Mouse (Mus musculus): ENCODE measurements at regions not wholly inside any gene's neighbourhood (a gene's known extent, or its start where the extent isn't known, plus 50 kb on each side); places are given as distances from the start of the nearest gene placed in this dataset.

DNA sequence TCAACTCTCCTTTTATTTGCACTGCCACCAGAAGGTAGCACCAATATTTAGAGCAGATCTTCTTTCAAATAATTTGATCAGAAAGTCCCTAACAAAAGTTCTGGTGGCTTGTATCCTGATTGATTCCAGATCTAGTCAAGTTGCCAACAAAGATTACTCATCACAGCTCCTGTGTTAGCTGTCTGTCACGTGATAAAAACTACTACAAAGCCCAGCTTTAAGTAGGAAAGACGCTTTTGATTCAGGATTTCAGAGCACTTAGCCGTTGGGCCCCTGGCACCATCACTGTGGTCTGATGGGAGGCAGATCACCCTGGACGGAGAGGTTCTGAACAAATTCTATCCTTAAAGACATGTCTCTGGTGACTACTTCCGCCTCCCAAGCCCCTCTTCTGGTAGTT is 241.6 kb upstream of the Il12b start:
- 84% methylated on average over 5 of the region's 5 CpGs for WGBS
- no peak for ATAC-seq (replicated peaks; ENCODE audit: low FRiP score, low read depth)
- H3K27me3 ChIP-seq (ENCODE audit: insufficient read depth, low read length) = no peaks in the 10 kb centered on the region
- no peak overlapping the region for H3K27ac ChIP-seq
- H3K9ac ChIP-seq (ENCODE audit: low read depth, low read length) = no peak overlapping the region
- H3K4me2 ChIP-seq (ENCODE audit: low read length) = no peak overlapping the region
- H3K9me3 ChIP-seq (replicated peaks; ENCODE audit: low read length) = no peaks in the 10 kb centered on the region
- H3K36me3 ChIP-seq (ENCODE audit: insufficient read depth, low read length) = no peaks in the 10 kb centered on the region
- DNase-seq (ENCODE audit: low spot score) = no peak
- no peaks in the 10 kb centered on the region for H3K4me1 ChIP-seq (replicated peaks; ENCODE audit: insufficient read depth, low read length)
- no peak for TF ChIP-seq CTCF (IDR thresholded peaks at IDR 0.05; ENCODE audit: low read depth)
- no peak overlapping the region for H3K4me3 ChIP-seq (replicated peaks; ENCODE audit: low read depth, low read length)

DNA sequence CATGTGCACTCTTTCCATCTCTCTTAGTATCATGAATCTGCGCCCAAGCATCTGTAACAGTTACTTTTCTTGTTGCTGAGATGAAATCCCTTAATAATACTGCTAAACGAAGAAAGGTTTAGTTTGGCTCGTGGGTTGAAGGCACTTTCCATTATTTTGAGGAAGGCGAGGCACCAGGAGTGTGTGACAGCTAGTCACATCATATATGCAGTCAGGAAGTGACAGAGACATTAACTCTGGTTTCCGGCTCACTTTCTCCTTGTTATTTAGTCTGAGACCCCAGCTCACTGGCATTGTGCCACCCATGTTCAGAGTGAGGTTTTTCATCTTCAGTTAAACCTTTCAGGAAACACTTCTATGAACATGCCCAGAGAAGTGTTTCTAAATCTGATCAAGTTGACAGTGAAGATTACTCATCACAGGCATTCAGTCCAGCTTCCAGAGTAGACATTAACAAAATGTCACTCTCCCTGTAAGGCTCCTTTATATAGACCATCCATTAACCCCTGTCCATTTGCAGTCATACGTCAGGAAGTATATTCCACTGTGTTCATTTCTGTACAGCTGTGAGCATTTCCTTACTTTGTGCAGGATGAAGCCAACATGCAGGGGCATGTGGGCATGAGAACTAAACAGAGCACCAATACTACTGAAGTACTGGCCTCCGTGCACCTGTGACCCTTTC is 238.0 kb upstream of the Il12b start:
- DNase-seq (ENCODE audit: low spot score) (no peak), ATAC-seq (replicated peaks; ENCODE audit: low FRiP score, low read depth) (no peak)
- H3K36me3 ChIP-seq (ENCODE audit: insufficient read depth, low read length) = no peaks in the 10 kb centered on the region
- no peak overlapping the region for H3K4me2 ChIP-seq (ENCODE audit: low read length)
- H3K9ac ChIP-seq (ENCODE audit: low read depth, low read length) = no peak overlapping the region
- 76% methylated on average over 7 of the region's 7 CpGs for WGBS
- no peak overlapping the region for H3K27ac ChIP-seq
- no peak for TF ChIP-seq CTCF (IDR thresholded peaks at IDR 0.05; ENCODE audit: low read depth)
- no peaks in the 10 kb centered on the region for H3K4me1 ChIP-seq (replicated peaks; ENCODE audit: insufficient read depth, low read length)
- H3K27me3 ChIP-seq (ENCODE audit: insufficient read depth, low read length) = no peaks in the 10 kb centered on the region
- H3K4me3 ChIP-seq (replicated peaks; ENCODE audit: low read depth, low read length) = no peak overlapping the region
- no peaks in the 10 kb centered on the region for H3K9me3 ChIP-seq (replicated peaks; ENCODE audit: low read length)

DNA sequence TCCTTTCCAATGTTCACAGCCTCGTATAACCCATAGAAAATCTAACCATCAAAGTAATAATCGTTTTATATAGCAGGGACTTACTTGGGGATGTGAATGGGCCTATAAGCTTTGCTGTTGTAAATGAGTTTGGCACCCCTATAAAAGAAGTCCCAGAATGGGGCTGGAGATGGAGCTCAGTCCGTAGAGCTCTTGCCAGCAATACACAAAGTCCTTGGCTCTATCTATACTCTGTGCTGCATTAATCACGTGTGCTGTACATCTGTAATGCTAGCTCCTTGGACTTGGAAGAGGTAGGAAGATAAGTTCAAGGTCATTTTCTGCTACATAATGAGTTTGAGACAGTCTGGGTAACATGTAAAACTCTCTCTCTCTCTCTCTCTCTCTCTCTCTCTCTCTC is 236.8 kb upstream of the Il12b start:
- DNase-seq (ENCODE audit: low spot score) = no peak
- 62% methylated on average over 4 of the region's 4 CpGs for WGBS
- no peaks in the 10 kb centered on the region for H3K4me1 ChIP-seq (replicated peaks; ENCODE audit: insufficient read depth, low read length)
- no peak for ATAC-seq (replicated peaks; ENCODE audit: low FRiP score, low read depth)
- no peaks in the 10 kb centered on the region for H3K9me3 ChIP-seq (replicated peaks; ENCODE audit: low read length)
- no peaks in the 10 kb centered on the region for H3K36me3 ChIP-seq (ENCODE audit: insufficient read depth, low read length)
- no peak overlapping the region for H3K4me3 ChIP-seq (replicated peaks; ENCODE audit: low read depth, low read length)
- H3K9ac ChIP-seq (ENCODE audit: low read depth, low read length) = no peak overlapping the region
- no peak overlapping the region for H3K27ac ChIP-seq
- H3K27me3 ChIP-seq (ENCODE audit: insufficient read depth, low read length) = no peaks in the 10 kb centered on the region
- no peak for TF ChIP-seq CTCF (IDR thresholded peaks at IDR 0.05; ENCODE audit: low read depth)
- H3K4me2 ChIP-seq (ENCODE audit: low read length) = no peak overlapping the region

DNA sequence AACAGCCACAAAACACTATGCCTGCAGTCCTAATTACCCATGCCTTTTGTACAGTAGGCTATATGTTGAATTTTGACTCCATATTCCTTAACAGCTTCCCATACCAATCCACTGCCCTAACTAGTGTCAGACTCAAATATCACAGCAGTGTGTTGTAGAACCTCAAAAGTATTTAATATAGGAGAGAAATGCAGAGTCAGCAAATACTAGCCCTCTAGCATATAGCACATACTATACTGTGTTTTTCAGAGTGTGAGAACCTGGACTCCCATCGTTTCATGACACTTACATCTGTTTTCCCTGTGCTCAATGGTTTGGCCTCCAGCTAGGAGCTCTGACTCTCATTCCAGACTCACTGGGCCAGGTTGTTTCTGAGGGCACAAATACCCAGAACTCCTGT is 236.1 kb upstream of the Il12b start:
- Histone ChIP-seq H3K27ac (no peak overlapping the region), H3K27me3 (ENCODE audit: insufficient read depth, low read length) (no peaks in the 10 kb centered on the region), H3K9me3 (replicated peaks; ENCODE audit: low read length) (no peaks in the 10 kb centered on the region), H3K4me3 (replicated peaks; ENCODE audit: low read depth, low read length) (no peak overlapping the region), H3K4me1 (replicated peaks; ENCODE audit: insufficient read depth, low read length) (no peaks in the 10 kb centered on the region), H3K36me3 (ENCODE audit: insufficient read depth, low read length) (no peaks in the 10 kb centered on the region), H3K9ac (ENCODE audit: low read depth, low read length) (no peak overlapping the region), H3K4me2 (ENCODE audit: low read length) (no peak overlapping the region)
- DNase-seq (ENCODE audit: low spot score) (no peak), ATAC-seq (replicated peaks; ENCODE audit: low FRiP score, low read depth) (no peak)
- WGBS = 90% methylated on average over 1 of the region's 1 CpGs
- no peak for TF ChIP-seq CTCF (IDR thresholded peaks at IDR 0.05; ENCODE audit: low read depth)

DNA sequence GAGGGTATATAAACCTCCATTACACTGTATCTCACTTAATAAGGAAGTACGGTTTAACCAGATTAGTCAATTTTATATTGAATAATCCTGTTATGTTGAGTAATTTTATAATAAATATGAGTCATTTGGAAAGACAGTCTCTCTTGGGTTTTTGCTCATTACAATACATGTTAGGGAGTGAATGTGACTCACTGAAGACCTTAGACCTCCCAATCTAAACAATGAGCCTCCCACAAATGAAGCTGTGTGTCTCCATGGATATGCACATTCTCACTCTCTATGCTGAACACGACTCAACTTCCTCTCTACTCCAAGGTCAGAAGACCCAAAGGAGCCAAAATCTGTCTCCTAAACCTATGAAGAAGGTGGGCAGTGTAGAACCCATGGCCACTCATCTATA is 235.7 kb upstream of the Il12b start:
- no peak overlapping the region for H3K4me2 ChIP-seq (ENCODE audit: low read length)
- H3K9ac ChIP-seq (ENCODE audit: low read depth, low read length) = no peak overlapping the region
- ATAC-seq (replicated peaks; ENCODE audit: low FRiP score, low read depth) (no peak), DNase-seq (ENCODE audit: low spot score) (no peak)
- H3K9me3 ChIP-seq (replicated peaks; ENCODE audit: low read length) = no peaks in the 10 kb centered on the region
- H3K4me3 ChIP-seq (replicated peaks; ENCODE audit: low read depth, low read length) = no peak overlapping the region
- no peaks in the 10 kb centered on the region for H3K36me3 ChIP-seq (ENCODE audit: insufficient read depth, low read length)
- H3K27me3 ChIP-seq (ENCODE audit: insufficient read depth, low read length) = no peaks in the 10 kb centered on the region
- no peak for TF ChIP-seq CTCF (IDR thresholded peaks at IDR 0.05; ENCODE audit: low read depth)
- WGBS = 68% methylated on average over 2 of the region's 2 CpGs
- no peak overlapping the region for H3K27ac ChIP-seq
- H3K4me1 ChIP-seq (replicated peaks; ENCODE audit: insufficient read depth, low read length) = no peaks in the 10 kb centered on the region

DNA sequence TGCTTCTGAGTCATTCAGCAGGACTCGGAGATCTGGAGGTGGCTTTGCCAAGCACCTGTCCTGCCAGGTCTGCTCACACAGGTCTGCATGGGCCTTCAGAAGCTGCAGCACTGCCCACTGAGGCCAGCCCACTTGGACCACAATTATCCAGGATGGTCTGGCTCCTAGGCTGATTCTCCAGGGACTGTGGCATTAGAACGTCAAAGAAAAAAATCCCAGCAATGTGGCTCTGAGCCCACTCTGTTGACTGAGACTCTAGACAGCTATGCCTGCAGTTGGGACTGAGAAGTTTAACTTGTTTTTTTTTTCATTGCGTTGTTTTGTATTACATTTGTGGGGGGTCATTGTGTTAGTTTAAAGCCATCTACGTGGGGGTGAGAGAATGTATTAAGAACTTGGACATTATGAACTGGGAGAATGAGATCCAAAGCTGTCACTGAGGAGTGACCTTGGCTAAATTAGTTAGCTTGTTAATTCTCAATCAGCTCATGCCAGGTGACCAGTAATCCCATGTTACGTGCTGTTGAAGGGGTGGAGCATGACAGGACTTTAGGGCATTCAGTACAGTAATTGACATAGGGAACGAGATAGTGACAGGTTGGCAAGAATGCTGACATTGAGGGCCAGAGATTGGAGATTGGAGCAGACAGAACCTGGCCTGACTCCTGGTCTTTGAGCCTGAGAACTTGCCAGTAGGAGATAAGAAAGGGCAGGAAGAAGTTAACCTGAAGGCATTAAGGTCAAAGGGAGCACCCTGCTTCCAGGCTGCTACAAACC is 232.0 kb upstream of the Il12b start:
- Histone ChIP-seq H3K4me2 (ENCODE audit: low read length) (no peak overlapping the region), H3K9ac (ENCODE audit: low read depth, low read length) (no peak overlapping the region), H3K27me3 (ENCODE audit: insufficient read depth, low read length) (no peaks in the 10 kb centered on the region), H3K4me1 (replicated peaks; ENCODE audit: insufficient read depth, low read length) (no peaks in the 10 kb centered on the region), H3K9me3 (replicated peaks; ENCODE audit: low read length) (no peaks in the 10 kb centered on the region), H3K27ac (no peak overlapping the region), H3K36me3 (ENCODE audit: insufficient read depth, low read length) (no peaks in the 10 kb centered on the region), H3K4me3 (replicated peaks; ENCODE audit: low read depth, low read length) (no peak overlapping the region)
- no peak for ATAC-seq (replicated peaks; ENCODE audit: low FRiP score, low read depth)
- DNase-seq (ENCODE audit: low spot score) = no peak
- TF ChIP-seq CTCF (IDR thresholded peaks at IDR 0.05; ENCODE audit: low read depth) = no peak
- WGBS = 72% methylated on average over 6 of the region's 6 CpGs

All from kidney, postnatal 0 days (tissue).